Mouse (Mus musculus): ENCODE measurements around the gene Syce1l.

Syce1l gene

GRCm38 (mm10) chr8:113672599-113673255 lies 29.7 kb downstream of the Syce1l start:
- DNase-seq (ENCODE audit: extremely low spot score): no peak

GRCm38 (mm10) chr8:113673300-113673699 lies 30.3 kb downstream of the Syce1l start:
- DNase-seq (ENCODE audit: extremely low spot score): no peak

- DNase-seq (ENCODE audit: extremely low spot score): no peak
Measured at GRCm38 (mm10) chr8:113674611-113675010, 31.6 kb downstream of the Syce1l start.

- no peak for DNase-seq (ENCODE audit: extremely low spot score)
Measured at GRCm38 (mm10) chr8:113675281-113675680, 32.3 kb downstream of the Syce1l start.

- DNase-seq (ENCODE audit: extremely low spot score): no peak
Measured at GRCm38 (mm10) chr8:113676811-113677210, 33.8 kb downstream of the Syce1l start.

- DNase-seq (ENCODE audit: extremely low spot score): no peak
Measured at GRCm38 (mm10) chr8:113679361-113679760, 36.3 kb downstream of the Syce1l start.

- DNase-seq (ENCODE audit: extremely low spot score): no peak
Measured at GRCm38 (mm10) chr8:113687889-113688542, 45.0 kb downstream of the Syce1l start.

- DNase-seq (ENCODE audit: extremely low spot score): no peak
Measured at GRCm38 (mm10) chr8:113688543-113688915, 45.5 kb downstream of the Syce1l start.

- no peak for DNase-seq (ENCODE audit: extremely low spot score)
Measured at GRCm38 (mm10) chr8:113691622-113692343, 48.8 kb downstream of the Syce1l start.

- DNase-seq (ENCODE audit: extremely low spot score): no peak
Measured at GRCm38 (mm10) chr8:113704968-113705367, 62.0 kb downstream of the Syce1l start.
